Mouse (Mus musculus) monocyte, adult 5-6 weeks (primary cell): ENCODE measurements at regions not wholly inside any gene's neighbourhood (a gene's known extent, or its start where the extent isn't known, plus 50 kb on each side); places are given as distances from the start of the nearest gene placed in this dataset.
A peak's percentile ranks its signal among the peaks of the same experiment; 100 is the strongest.

Source experiments
- ATAC-seq: fragments of 153-309, 156-312 bp; replicated peaks from 2 replicates; pipeline ENCODE4 v1.8.0; 2017; ENCODE audit warnings: mild to moderate bottlenecking; ENCODE audit not compliant: low TSS enrichment, insufficient number of reproducible peaks, severe bottlenecking, poor library complexity, low FRiP score

DNA sequence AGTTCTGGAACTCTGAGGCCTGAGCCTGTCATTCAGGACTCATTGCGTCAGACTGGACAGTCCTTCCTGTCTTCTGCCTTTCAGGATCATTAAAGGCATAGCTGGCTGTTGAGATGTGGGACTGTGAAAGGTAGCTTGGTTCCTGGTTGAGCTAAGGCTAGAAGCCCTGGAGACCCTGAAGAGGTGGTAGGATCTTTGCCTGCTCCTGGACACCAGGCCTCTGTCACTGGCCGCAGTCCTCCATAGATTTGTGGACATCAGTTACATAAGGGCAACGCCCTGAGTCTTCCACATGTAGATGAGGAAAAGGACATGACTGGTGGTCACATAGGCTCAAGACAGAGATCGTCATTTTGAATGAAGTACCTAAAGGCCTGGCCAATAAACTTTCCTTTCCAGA lies 127.9 kb downstream of the Opa1 start:
- ATAC-seq: no peak

GRCm38 (mm10) chr16:29707656-29708055 lies 128.5 kb downstream of the Opa1 start:
- no peak for ATAC-seq

GRCm38 (mm10) chr16:29709072-29709471 lies 129.9 kb downstream of the Opa1 start:
- ATAC-seq: no peak

DNA sequence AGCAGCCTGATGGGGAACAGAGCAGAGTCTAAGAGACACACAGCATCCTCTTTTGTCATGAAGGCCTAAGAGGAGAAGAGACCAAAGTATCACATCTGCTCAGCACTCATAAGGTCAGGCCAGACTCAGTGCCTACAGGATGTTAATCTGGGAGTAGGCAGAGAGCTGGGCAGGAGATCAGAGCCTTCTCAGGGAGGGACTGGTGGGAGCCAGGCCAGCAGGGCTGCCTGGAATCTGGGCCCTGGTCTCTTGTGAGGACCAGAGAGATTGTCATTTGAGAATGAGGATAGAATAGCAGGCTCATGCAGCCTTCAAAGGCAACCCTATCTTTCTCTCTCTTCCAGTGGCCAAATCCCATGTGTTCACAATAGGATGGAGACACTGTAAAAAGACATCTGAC lies 132.3 kb downstream of the Opa1 start:
- no peak for ATAC-seq

DNA sequence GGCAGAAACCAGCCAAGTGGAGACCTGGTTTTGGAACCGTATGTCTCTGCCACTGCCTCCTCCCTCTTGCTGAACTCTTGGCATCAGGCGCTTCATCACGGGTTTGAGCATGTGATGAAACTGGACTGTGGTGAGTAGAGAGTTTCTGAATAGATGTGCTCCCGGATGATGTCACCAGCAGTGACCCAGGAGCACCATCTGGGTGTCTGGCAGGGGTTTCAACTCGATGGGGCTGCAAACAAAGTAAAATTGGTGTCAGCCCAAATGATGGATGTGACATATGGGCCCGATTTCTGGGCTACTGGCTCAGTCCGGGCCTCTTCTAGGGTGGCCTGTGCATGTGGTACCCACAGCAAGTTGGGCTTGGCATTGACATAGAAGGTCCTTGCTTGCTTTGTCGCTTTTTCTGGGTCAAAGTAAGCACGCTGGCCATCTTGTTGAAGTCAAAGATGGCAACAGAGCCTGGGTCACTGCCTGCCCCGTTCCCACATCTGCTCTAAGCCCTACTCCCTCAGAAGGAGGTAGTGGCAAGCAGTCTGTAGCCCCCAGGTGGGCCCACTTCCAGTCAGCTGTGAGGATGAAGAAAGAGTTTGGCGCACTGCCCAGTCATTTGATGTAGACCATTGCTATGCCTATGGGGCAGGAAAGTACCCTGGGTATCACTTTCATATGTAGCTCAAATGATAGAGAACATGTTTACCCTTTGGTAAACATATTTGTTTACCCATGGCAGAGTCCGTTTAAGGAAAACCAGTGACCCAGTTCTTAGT lies 133.0 kb downstream of the Opa1 start:
- no peak for ATAC-seq

GRCm38 (mm10) chr16:29714612-29715127 lies 135.5 kb downstream of the Opa1 start:
- ATAC-seq: no peak

DNA sequence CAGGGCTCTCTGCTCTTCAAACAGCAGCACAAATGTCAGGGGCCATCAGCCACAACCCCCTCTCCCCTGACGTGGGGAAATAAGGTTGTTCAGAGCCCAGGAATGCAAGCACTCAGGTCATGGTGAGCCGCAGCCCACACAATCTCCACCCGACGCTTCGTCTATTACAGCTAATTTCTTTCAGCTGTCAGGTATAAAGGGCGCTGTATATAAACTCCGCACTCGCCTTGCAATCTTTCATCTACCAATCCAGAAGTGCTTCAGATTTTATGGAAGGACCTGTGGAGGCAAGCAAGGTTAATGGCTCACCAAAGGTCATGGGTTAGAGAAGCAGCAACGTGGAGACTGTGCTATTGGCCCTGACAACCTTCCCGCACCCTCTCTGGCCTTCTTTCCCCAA lies 139.8 kb downstream of the Opa1 start:
- no peak for ATAC-seq

- ATAC-seq: no peak
Observed at GRCm38 (mm10) chr16:29719571-29720451, 140.7 kb downstream of the Opa1 start.

DNA sequence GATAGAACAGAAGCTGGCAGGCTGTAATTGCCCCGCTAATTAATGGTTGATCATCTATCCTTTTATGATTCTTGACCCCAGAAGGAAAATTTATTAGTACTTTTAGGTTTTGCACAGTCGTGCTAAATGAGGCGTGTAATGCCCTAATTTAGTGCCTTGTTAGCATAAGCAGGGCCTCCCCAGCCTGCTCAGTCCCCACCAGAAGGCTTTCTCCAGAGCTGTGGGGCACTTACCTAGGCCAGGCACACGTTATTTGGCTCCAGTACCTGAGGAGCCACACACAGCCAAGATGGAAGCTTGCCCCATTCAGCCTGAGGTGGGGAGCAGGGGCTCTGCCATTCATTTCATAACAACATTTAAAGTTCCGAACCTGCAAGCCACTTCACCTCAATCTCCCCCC lies 146.0 kb downstream of the Opa1 start:
- ATAC-seq: no peak

- ATAC-seq: no peak
Observed at GRCm38 (mm10) chr16:29725563-29725962, 146.4 kb downstream of the Opa1 start.

DNA sequence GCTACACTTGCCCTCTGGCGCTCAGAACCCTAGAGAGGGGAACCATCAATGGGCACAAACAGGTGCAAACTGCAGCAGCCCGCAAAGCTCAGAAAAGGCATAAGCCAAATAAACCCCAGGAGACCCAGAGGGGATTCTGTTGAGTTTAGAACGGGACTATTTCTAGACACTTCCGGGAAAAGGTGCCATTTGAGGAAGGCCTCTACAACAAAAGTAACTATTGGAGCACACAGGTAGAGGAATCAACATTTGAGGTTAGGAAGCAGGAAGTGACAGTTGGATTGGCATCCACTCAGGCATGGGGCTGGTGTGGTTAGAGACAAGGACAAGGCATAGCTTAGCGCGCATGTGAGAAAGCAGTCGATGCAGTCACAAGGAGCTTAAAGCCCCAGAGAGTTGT lies 148.3 kb downstream of the Opa1 start:
- ATAC-seq: no peak

- 0 out of 2 replicates have a peak, but pooled peaks have one; percentile 37 for ATAC-seq
Observed at GRCm38 (mm10) chr16:29728769-29729481, 149.8 kb downstream of the Opa1 start.

- no peak for ATAC-seq
Observed at GRCm38 (mm10) chr16:29730010-29730409, 150.9 kb downstream of the Opa1 start.

DNA sequence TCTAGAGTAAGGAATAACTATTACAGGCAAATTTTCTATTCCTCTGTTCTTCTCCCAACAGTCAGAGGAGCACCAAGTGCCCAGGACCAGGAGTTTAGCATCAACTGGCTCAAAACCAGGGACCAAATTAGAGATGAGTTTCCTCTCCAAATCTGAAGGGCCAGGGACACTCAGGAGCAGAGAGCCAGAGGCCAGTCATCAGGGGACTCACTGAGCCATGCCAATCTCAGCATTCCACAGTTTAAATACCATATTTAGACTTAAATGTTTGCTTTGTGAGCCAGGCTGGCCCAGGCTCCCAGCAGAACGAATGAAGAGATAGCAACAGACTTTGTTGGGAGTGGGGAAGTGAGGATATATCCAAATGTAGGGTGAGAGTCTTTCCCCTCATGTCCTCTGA lies 153.8 kb downstream of the Opa1 start:
- ATAC-seq: no peak

DNA sequence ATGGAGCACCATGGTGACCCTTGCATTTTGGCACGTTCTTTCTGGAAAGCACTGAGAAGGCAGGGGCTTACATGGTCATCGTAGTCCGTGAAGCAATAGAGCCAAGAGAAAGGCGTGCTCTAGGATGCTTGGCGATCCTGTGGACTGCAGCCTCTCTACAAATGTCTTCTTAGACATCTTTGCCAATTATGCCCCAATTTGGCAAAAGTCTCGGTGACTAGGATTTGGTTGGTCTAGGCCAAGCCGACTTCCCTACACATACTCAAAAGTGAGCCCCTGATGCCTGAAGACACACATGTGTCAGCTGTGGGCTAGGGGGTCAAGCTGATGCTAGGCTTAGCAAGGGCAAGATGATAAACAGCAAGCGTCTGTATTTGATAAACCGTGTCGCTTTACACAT lies 154.7 kb downstream of the Opa1 start:
- ATAC-seq: no peak

DNA sequence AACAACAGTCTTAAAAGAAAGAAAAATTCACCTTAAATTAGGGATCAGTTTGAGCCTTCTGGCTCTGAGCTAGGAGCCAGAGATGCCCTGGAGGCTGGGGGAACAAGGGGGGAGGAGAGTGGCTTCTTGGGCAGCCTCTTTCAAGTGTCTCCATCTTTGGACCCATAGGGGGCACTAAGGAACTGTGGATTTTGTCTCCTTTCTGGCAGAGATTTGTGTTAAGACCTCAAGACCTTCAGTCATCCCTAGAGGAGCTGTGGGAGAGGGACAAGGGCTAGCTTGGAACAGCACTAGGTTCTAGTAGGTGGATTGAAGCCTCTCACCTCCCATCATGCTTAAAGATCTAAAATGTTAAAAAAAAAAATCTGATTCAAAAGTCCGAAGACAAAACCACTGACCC lies 155.2 kb downstream of the Opa1 start:
- ATAC-seq: no peak

GRCm38 (mm10) chr16:29734738-29735250 lies 155.7 kb downstream of the Opa1 start:
- no peak for ATAC-seq

DNA sequence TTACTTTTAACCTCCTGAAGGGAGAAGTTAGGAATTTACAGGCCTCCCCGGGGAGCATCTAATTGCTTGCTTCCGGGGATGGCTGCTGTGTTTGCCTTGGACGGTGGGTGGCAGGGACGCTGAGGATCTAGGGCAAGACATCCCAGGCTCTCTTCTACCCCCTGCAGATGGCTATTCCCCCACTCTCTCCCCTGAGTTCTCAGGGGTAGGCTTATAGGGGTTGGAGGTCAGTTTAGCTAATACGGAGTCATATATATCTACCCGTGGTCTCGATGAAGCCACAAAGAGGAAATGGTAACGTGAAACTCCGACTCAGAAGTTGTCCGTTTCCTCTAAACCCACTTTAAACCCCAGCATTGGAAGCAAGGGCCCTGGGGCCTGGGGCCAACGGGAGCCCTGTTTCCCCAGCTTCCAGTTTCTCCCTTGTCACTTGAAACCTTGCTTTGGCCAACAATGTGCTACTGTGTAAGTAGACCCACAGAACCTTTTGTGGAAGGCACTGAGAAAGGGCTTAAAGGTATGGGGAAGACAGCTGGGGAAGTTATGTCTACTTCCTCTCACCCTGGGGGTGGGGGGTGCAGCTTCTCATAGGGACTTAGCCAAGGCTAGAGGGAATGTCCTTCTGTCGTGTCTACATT lies 156.4 kb downstream of the Opa1 start:
- ATAC-seq: 0 out of 2 replicates have a peak, but pooled peaks have one; percentile 45
